Comparison of ENCODE assay signal across 9 mouse cellular contexts in the genomic region with DNA sequence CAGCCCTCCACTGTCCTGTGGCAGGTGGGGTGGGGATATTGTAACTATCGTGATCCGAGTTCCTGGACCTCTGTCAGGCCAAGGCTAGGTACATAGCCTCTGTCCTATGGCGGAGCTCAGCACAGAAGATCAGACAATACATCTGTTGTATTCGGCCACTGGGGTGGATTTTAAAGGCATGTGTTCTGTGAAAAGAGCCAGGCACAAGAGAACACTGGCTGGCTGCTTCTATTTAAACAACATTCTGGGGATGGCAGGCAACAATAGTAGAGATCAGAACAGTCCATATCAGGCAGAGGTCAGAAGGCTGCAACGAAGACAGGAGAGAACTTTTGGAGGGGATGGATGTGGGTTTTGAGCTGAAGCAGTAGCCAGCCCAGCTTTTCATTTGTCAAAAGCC. TPM values are rescaled to one million over a fixed set of nuclear protein-coding genes. Genes with fewer than 3 reads are reported as not detected.
DNase-seq lines count a peak whose midpoint lies in the region; ATAC-seq lines count a peak whose summit lies in the region.
"Had no signal": no experiment of that assay in that cellular context is flagged by ENCODE, and none has a peak within 500 bp of the region (broad histone marks: within the 10 kb centered on the region; RNA-seq: fewer than 3 reads in every experiment).

No protein-coding gene starts in this region.

- H3K36me3 ChIP-seq in kidney, embryonic 15.5 days = no peaks in the 10 kb centered on the region
- no peaks in the 10 kb centered on the region for H3K36me3 ChIP-seq in embryonic facial prominence, embryonic 10.5 days (replicated peaks)
- H3K36me3 ChIP-seq in hindbrain, embryonic 11.5 days (ENCODE audit: control insufficient read depth, insufficient read depth, low read length) = no peaks in the 10 kb centered on the region
- H3K36me3 ChIP-seq in neural tube, embryonic 13.5 days = no peaks in the 10 kb centered on the region

- H3K27me3 ChIP-seq in kidney, embryonic 15.5 days = peaks cover 45% of the 10 kb centered on the region
- peaks cover 69% of the 10 kb centered on the region for H3K27me3 ChIP-seq in embryonic facial prominence, embryonic 10.5 days (replicated peaks; ENCODE audit: low read depth, poor library complexity, severe bottlenecking)
- peaks cover 20% of the 10 kb centered on the region for H3K27me3 ChIP-seq in hindbrain, embryonic 11.5 days (ENCODE audit: control insufficient read depth, insufficient read depth, low read length)
- H3K27me3 ChIP-seq in neural tube, embryonic 13.5 days = peaks cover 21% of the 10 kb centered on the region

- DNase-seq in kidney, postnatal 25 days = no peak
- no peak for DNase-seq in embryonic facial prominence, embryonic 10.5 days (ENCODE audit: low spot score)
- peak; percentile 31 for DNase-seq in hindbrain, embryonic 11.5 days (ENCODE audit: low spot score)
- DNase-seq in kidney, adult 8-10 months = no peak
- DNase-seq in kidney, postnatal 14 days = no peak

- H3K9ac ChIP-seq in kidney, embryonic 15.5 days = no peak overlapping the region
- H3K9ac ChIP-seq in hindbrain, embryonic 11.5 days (ENCODE audit: low read depth, low read length) = no peak overlapping the region
- peak overlapping the region; percentile 78 for H3K9ac ChIP-seq in neural tube, embryonic 13.5 days

- H3K9me3 ChIP-seq in kidney, embryonic 15.5 days (replicated peaks) = no peaks in the 10 kb centered on the region
- no peaks in the 10 kb centered on the region for H3K9me3 ChIP-seq in embryonic facial prominence, embryonic 10.5 days
- no peaks in the 10 kb centered on the region for H3K9me3 ChIP-seq in hindbrain, embryonic 11.5 days (ENCODE audit: control insufficient read depth, low read length)
- H3K9me3 ChIP-seq in neural tube, embryonic 13.5 days = no peaks in the 10 kb centered on the region

- H3K4me2 ChIP-seq in kidney, embryonic 15.5 days = peak overlapping the region; percentile 98; the same call in 1 of the 2 replicates
- no peak overlapping the region for H3K4me2 ChIP-seq in hindbrain, embryonic 11.5 days (replicated peaks; ENCODE audit: low read depth, low read length)
- H3K4me2 ChIP-seq in neural tube, embryonic 13.5 days = peak overlapping the region; percentile 74; the same call in 1 of the 2 replicates

- 64% methylated on average over 5 of the region's 5 CpGs for WGBS in kidney, embryonic 15.5 days
- 41% methylated on average over 5 of the region's 5 CpGs for WGBS in embryonic facial prominence, embryonic 10.5 days
- 28% methylated on average over 5 of the region's 5 CpGs for WGBS in hindbrain, embryonic 11.5 days
- 20% methylated on average over 5 of the region's 5 CpGs for WGBS in neural tube, embryonic 13.5 days

- no peak overlapping the region for H3K27ac ChIP-seq in kidney, embryonic 15.5 days
- H3K27ac ChIP-seq in embryonic facial prominence, embryonic 10.5 days (replicated peaks) = no peak overlapping the region
- H3K27ac ChIP-seq in hindbrain, embryonic 11.5 days (ENCODE audit: low read depth, low read length) = peak overlapping the region; percentile 95
- H3K27ac ChIP-seq in neural tube, embryonic 13.5 days (replicated peaks) = peak overlapping the region; percentile 97

- ATAC-seq in kidney, embryonic 15.5 days (replicated peaks; ENCODE audit: low FRiP score) = no peak
- ATAC-seq in hindbrain, embryonic 11.5 days (ENCODE audit: low FRiP score) = peak; percentile 10; the same call in 1 of the 2 replicates
- ATAC-seq in neural tube, embryonic 13.5 days (ENCODE audit: low read depth) = peak; percentile 10

- H3K4me1 ChIP-seq in kidney, embryonic 15.5 days = peaks cover 30% of the 10 kb centered on the region
- H3K4me1 ChIP-seq in embryonic facial prominence, embryonic 10.5 days = peaks cover 53% of the 10 kb centered on the region
- H3K4me1 ChIP-seq in hindbrain, embryonic 11.5 days (replicated peaks; ENCODE audit: control insufficient read depth, insufficient read depth, low read length) = peaks cover 5% of the 10 kb centered on the region; the same call in 1 of the 2 replicates
- H3K4me1 ChIP-seq in neural tube, embryonic 13.5 days (replicated peaks) = peaks cover 41% of the 10 kb centered on the region

- H3K4me3 ChIP-seq in kidney, embryonic 15.5 days (replicated peaks) = no peak overlapping the region
- H3K4me3 ChIP-seq in embryonic facial prominence, embryonic 10.5 days = peak overlapping the region; percentile 67; the same call in 1 of the 2 replicates
- no peak overlapping the region for H3K4me3 ChIP-seq in hindbrain, embryonic 11.5 days (ENCODE audit: low read depth, low read length)
- no peak overlapping the region for H3K4me3 ChIP-seq in neural tube, embryonic 13.5 days

RNA-seq across cellular contexts. Expression of gene Pigz, which starts 1.4 kb away (rescaled TPM):
- polyA plus RNA-seq in kidney, embryonic 15.5 days (2015; fragmentation: Nextera tagmentation; extraction: Ambion mirVana) = 0.62 and 0.86 TPM in 2 replicates
- 1.3 and 1.8 TPM in 2 replicates for polyA plus RNA-seq in embryonic facial prominence, embryonic 10.5 days (2016; fragmentation: Nextera tagmentation; extraction: Ambion mirVana)
- 1.2 and 1.5 TPM in 2 replicates for polyA plus RNA-seq in hindbrain, embryonic 11.5 days (2014; fragmentation: Nextera tagmentation; extraction: Ambion mirVana)
- 2.0 and 4.3 TPM in 2 replicates for polyA plus RNA-seq in neural tube, embryonic 13.5 days (2015; fragmentation: Nextera tagmentation; extraction: Ambion mirVana)

RNA-seq across cellular contexts. Expression of gene 0610012G03Rik, which starts 16.0 kb away (rescaled TPM):
- 89.6 and 93.8 TPM in 2 replicates for polyA plus RNA-seq in kidney, embryonic 15.5 days (2015; fragmentation: Nextera tagmentation; extraction: Ambion mirVana)
- 86.7 and 87.7 TPM in 2 replicates for polyA plus RNA-seq in embryonic facial prominence, embryonic 10.5 days (2016; fragmentation: Nextera tagmentation; extraction: Ambion mirVana)
- 86.2 and 88.5 TPM in 2 replicates for polyA plus RNA-seq in hindbrain, embryonic 11.5 days (2014; fragmentation: Nextera tagmentation; extraction: Ambion mirVana)
- polyA plus RNA-seq in neural tube, embryonic 13.5 days (2015; fragmentation: Nextera tagmentation; extraction: Ambion mirVana) = 93.1 and 99.5 TPM in 2 replicates

RNA-seq across cellular contexts. Expression of gene Ncbp2, which starts 16.1 kb away (rescaled TPM):
- polyA plus RNA-seq in kidney, embryonic 15.5 days (2015; fragmentation: Nextera tagmentation; extraction: Ambion mirVana) = 110 and 121 TPM in 2 replicates
- polyA plus RNA-seq in embryonic facial prominence, embryonic 10.5 days (2016; fragmentation: Nextera tagmentation; extraction: Ambion mirVana) = 139 and 145 TPM in 2 replicates
- 148 and 160 TPM in 2 replicates for polyA plus RNA-seq in hindbrain, embryonic 11.5 days (2014; fragmentation: Nextera tagmentation; extraction: Ambion mirVana)
- 106 and 120 TPM in 2 replicates for polyA plus RNA-seq in neural tube, embryonic 13.5 days (2015; fragmentation: Nextera tagmentation; extraction: Ambion mirVana)

RNA-seq across cellular contexts. Expression of gene Meltf, which starts 53.6 kb away (rescaled TPM):
- polyA plus RNA-seq in kidney, embryonic 15.5 days (2015; fragmentation: Nextera tagmentation; extraction: Ambion mirVana) = 0.39 and 0.40 TPM in 2 replicates
- polyA plus RNA-seq in embryonic facial prominence, embryonic 10.5 days (2016; fragmentation: Nextera tagmentation; extraction: Ambion mirVana) = 0.06 and 0.13 TPM in 2 replicates
- polyA plus RNA-seq in hindbrain, embryonic 11.5 days (2014; fragmentation: Nextera tagmentation; extraction: Ambion mirVana) = not detected in 2 replicates
- polyA plus RNA-seq in neural tube, embryonic 13.5 days (2015; fragmentation: Nextera tagmentation; extraction: Ambion mirVana) = 0.32 TPM in 2 replicates
- polyA plus RNA-seq: macrophage; small intestine, adult 2 months had no signal

Comparison
In these comparisons a context has a peak if more than half of its experiments do, and no peak if none do; other contexts are left out.
1. H3K27ac ChIP-seq: peak in hindbrain, embryonic 11.5 days (single experiment) and neural tube, embryonic 13.5 days (single experiment); none in kidney, embryonic 15.5 days (single experiment) and embryonic facial prominence, embryonic 10.5 days (single experiment).